Mouse (Mus musculus) right cerebral cortex, postnatal 14 days (tissue): ENCODE data around the gene Cyp2j9.
"Not testable (repeated sequence)": the region's sequence is repeated elsewhere in the genome, so short reads cannot be mapped to it uniquely, and the experiment has no call there.

Source experiments
- DNase-seq: peaks from one replicate; pipeline ENCODE4 v3.0.0; 2022

Gene Cyp2j9

GRCm38 (mm10) chr4:96590911-96591790, at the start of gene Cyp2j9:
Gene Cyp2j9, minus strand, starts transcription at chr4:96591578.
- peak; percentile 12 for DNase-seq

GRCm38 (mm10) chr4:96635455-96635854, 44.1 kb upstream of the Cyp2j9 start:
- DNase-seq = no peak

GRCm38 (mm10) chr4:96622474-96622873, 31.1 kb upstream of the Cyp2j9 start:
- DNase-seq = no peak

GRCm38 (mm10) chr4:96591791-96592150, 393 bp upstream of the Cyp2j9 start:
- peak; percentile 60 for DNase-seq

GRCm38 (mm10) chr4:96581425-96582088, 9.8 kb downstream of the Cyp2j9 start:
- DNase-seq = no peak

GRCm38 (mm10) chr4:96580351-96580750, 11.0 kb downstream of the Cyp2j9 start:
- DNase-seq = not testable (repeated sequence)

- DNase-seq = no peak
These were observed 21.9 kb downstream of the Cyp2j9 start for GRCm38 (mm10) chr4:96569442-96569841.

GRCm38 (mm10) chr4:96567988-96568387, 23.4 kb downstream of the Cyp2j9 start:
- no peak for DNase-seq

GRCm38 (mm10) chr4:96565808-96566207, 25.6 kb downstream of the Cyp2j9 start:
- DNase-seq = no peak

- no peak for DNase-seq
These were observed 30.9 kb downstream of the Cyp2j9 start for GRCm38 (mm10) chr4:96560464-96560863.

- no peak for DNase-seq
These were observed 31.6 kb downstream of the Cyp2j9 start for GRCm38 (mm10) chr4:96559781-96560180.

- DNase-seq = peak; percentile 23
These were observed 38.1 kb downstream of the Cyp2j9 start, which contains the start of gene Cyp2j6 for GRCm38 (mm10) chr4:96553133-96553819. Gene Cyp2j6, minus strand, starts transcription at chr4:96553661.

- no peak for DNase-seq
These were observed 39.8 kb downstream of the Cyp2j9 start for GRCm38 (mm10) chr4:96551619-96552018.

GRCm38 (mm10) chr4:96545976-96546375, 45.4 kb downstream of the Cyp2j9 start:
- peak; percentile 4 for DNase-seq

- DNase-seq = no peak
These were observed 65.6 kb downstream of the Cyp2j9 start for GRCm38 (mm10) chr4:96525772-96526171.

GRCm38 (mm10) chr4:96522256-96522655, 69.1 kb downstream of the Cyp2j9 start:
- DNase-seq = no peak
